Mouse (Mus musculus): ENCODE results near the gene A930009A15Rik. TPM values are rescaled to one million over a fixed set of nuclear protein-coding genes. Genes with fewer than 3 reads are reported as not detected.

A930009A15Rik gene
- polyA plus RNA-seq (2015; fragmentation: Nextera tagmentation; extraction: Ambion mirVana) = 0.61 and 0.69 TPM in 2 replicates

GRCm38 (mm10) chr10:115569712-115570491 lies at the start of gene A930009A15Rik:
Gene A930009A15Rik, plus strand, starts transcription at chr10:115569986.
- 42% methylated on average over 15 of the region's 15 CpGs for WGBS
- H3K27ac ChIP-seq = peak within 1 kb of the TSS; percentile 53
- peak within 1 kb of the TSS; percentile 22 for H3K4me2 ChIP-seq (replicated peaks)

GRCm38 (mm10) chr10:115520200-115521080 lies 49.3 kb upstream of the A930009A15Rik start:
- 28% methylated on average over 17 of the region's 17 CpGs for WGBS
- Histone ChIP-seq H3K9ac (replicated peaks) (no peak overlapping the region), H3K27me3 (peaks cover 8% of the 10 kb centered on the region; the same call in 1 of the 2 replicates), H3K4me2 (replicated peaks) (no peak overlapping the region), H3K36me3 (no peaks in the 10 kb centered on the region), H3K4me3 (replicated peaks) (no peak overlapping the region), H3K9me3 (no peaks in the 10 kb centered on the region), H3K27ac (no peak overlapping the region), H3K4me1 (replicated peaks) (0 out of 2 replicates have a peak, but pooled peaks cover 9% of the 10 kb centered on the region)
- no peak for ATAC-seq

More at GRCm38 (mm10) chr10:115569712-115570491, at the start of gene A930009A15Rik:
- Histone ChIP-seq H3K9ac (replicated peaks) (no peak within 1 kb of the TSS), H3K4me1 (replicated peaks) (peaks cover 24% of the 10 kb centered on the region), H3K36me3 (no peaks in the 10 kb centered on the region), H3K9me3 (0 out of 2 replicates have a peak, but pooled peaks cover 3% of the 10 kb centered on the region), H3K27me3 (no peaks in the 10 kb centered on the region; the same call in 1 of the 2 replicates), H3K4me3 (replicated peaks) (no peak within 1 kb of the TSS)
- ATAC-seq = peak; percentile 41; the same call in 1 of the 2 replicates

- Histone ChIP-seq H3K27me3 (peaks cover 8% of the 10 kb centered on the region; the same call in 1 of the 2 replicates), H3K27ac (no peak overlapping the region), H3K4me1 (replicated peaks) (0 out of 2 replicates have a peak, but pooled peaks cover 9% of the 10 kb centered on the region), H3K4me3 (replicated peaks) (no peak overlapping the region), H3K9ac (replicated peaks) (no peak overlapping the region), H3K9me3 (no peaks in the 10 kb centered on the region), H3K4me2 (replicated peaks) (no peak overlapping the region), H3K36me3 (no peaks in the 10 kb centered on the region)
- ATAC-seq = no peak
- 6% methylated on average over 4 of the region's 4 CpGs for WGBS
Observed at GRCm38 (mm10) chr10:115521081-115521451, 48.7 kb upstream of the A930009A15Rik start.

- no peak for ATAC-seq
- Histone ChIP-seq H3K4me3 (replicated peaks) (no peak overlapping the region), H3K4me1 (replicated peaks) (no peaks in the 10 kb centered on the region), H3K27me3 (no peaks in the 10 kb centered on the region), H3K9me3 (no peaks in the 10 kb centered on the region), H3K4me2 (replicated peaks) (no peak overlapping the region), H3K27ac (no peak overlapping the region), H3K36me3 (no peaks in the 10 kb centered on the region), H3K9ac (replicated peaks) (no peak overlapping the region)
- 80% methylated on average over 4 of the region's 4 CpGs for WGBS
Observed at GRCm38 (mm10) chr10:115528892-115529291, 40.9 kb upstream of the A930009A15Rik start.

- WGBS = 83% methylated on average over 12 of the region's 12 CpGs
- Histone ChIP-seq H3K36me3 (no peaks in the 10 kb centered on the region), H3K9ac (replicated peaks) (no peak overlapping the region), H3K27ac (no peak overlapping the region), H3K27me3 (no peaks in the 10 kb centered on the region), H3K4me3 (replicated peaks) (no peak overlapping the region), H3K9me3 (no peaks in the 10 kb centered on the region; the same call in 1 of the 2 replicates), H3K4me2 (replicated peaks) (no peak overlapping the region), H3K4me1 (replicated peaks) (no peaks in the 10 kb centered on the region)
- no peak for ATAC-seq
Observed at GRCm38 (mm10) chr10:115529768-115530167, 40.0 kb upstream of the A930009A15Rik start.

- Histone ChIP-seq H3K4me2 (replicated peaks) (no peak overlapping the region), H3K36me3 (no peaks in the 10 kb centered on the region), H3K4me1 (replicated peaks) (no peaks in the 10 kb centered on the region), H3K9ac (replicated peaks) (no peak overlapping the region), H3K9me3 (no peaks in the 10 kb centered on the region; the same call in 1 of the 2 replicates), H3K27me3 (no peaks in the 10 kb centered on the region), H3K4me3 (replicated peaks) (no peak overlapping the region), H3K27ac (no peak overlapping the region)
- no peak for ATAC-seq
- WGBS = 85% methylated on average over 2 of the region's 2 CpGs
Observed at GRCm38 (mm10) chr10:115530746-115531145, 39.0 kb upstream of the A930009A15Rik start.

GRCm38 (mm10) chr10:115542917-115543316 lies 26.9 kb upstream of the A930009A15Rik start:
- H3K4me2 ChIP-seq (replicated peaks) = no peak overlapping the region
- no peaks in the 10 kb centered on the region for H3K36me3 ChIP-seq
- ATAC-seq = no peak
- H3K9me3 ChIP-seq = no peaks in the 10 kb centered on the region
- H3K27me3 ChIP-seq = no peaks in the 10 kb centered on the region
- H3K27ac ChIP-seq = no peak overlapping the region
- H3K4me1 ChIP-seq (replicated peaks) = no peaks in the 10 kb centered on the region
- H3K9ac ChIP-seq (replicated peaks) = no peak overlapping the region
- 88% methylated on average over 6 of the region's 6 CpGs for WGBS
- no peak overlapping the region for H3K4me3 ChIP-seq (replicated peaks)

- H3K4me2 ChIP-seq (replicated peaks) = no peak overlapping the region
- H3K9ac ChIP-seq (replicated peaks) = no peak overlapping the region
- no peak overlapping the region for H3K27ac ChIP-seq
- H3K9me3 ChIP-seq = no peaks in the 10 kb centered on the region
- WGBS = 37% methylated on average over 7 of the region's 7 CpGs
- no peaks in the 10 kb centered on the region for H3K36me3 ChIP-seq
- H3K4me1 ChIP-seq (replicated peaks) = no peaks in the 10 kb centered on the region
- 0 out of 2 replicates have a peak, but pooled peaks cover 1% of the 10 kb centered on the region for H3K27me3 ChIP-seq
- H3K4me3 ChIP-seq (replicated peaks) = no peak overlapping the region
- no peak for ATAC-seq
Observed at GRCm38 (mm10) chr10:115550253-115550652, 19.5 kb upstream of the A930009A15Rik start.

GRCm38 (mm10) chr10:115551069-115551468 lies 18.7 kb upstream of the A930009A15Rik start:
- no peak for ATAC-seq
- Histone ChIP-seq H3K4me3 (replicated peaks) (no peak overlapping the region), H3K36me3 (no peaks in the 10 kb centered on the region), H3K27me3 (peaks cover 9% of the 10 kb centered on the region; the same call in 1 of the 2 replicates), H3K9me3 (no peaks in the 10 kb centered on the region), H3K27ac (no peak overlapping the region), H3K4me2 (replicated peaks) (no peak overlapping the region), H3K4me1 (replicated peaks) (no peaks in the 10 kb centered on the region), H3K9ac (replicated peaks) (no peak overlapping the region)
- WGBS = 83% methylated on average over 3 of the region's 3 CpGs

GRCm38 (mm10) chr10:115553352-115554113 lies 16.3 kb upstream of the A930009A15Rik start:
- 42% methylated on average over 11 of the region's 11 CpGs for WGBS
- Histone ChIP-seq H3K9me3 (no peaks in the 10 kb centered on the region), H3K4me2 (replicated peaks) (no peak overlapping the region), H3K4me3 (replicated peaks) (no peak overlapping the region), H3K9ac (replicated peaks) (no peak overlapping the region), H3K4me1 (replicated peaks) (peaks cover 7% of the 10 kb centered on the region), H3K27me3 (peaks cover 12% of the 10 kb centered on the region; the same call in 1 of the 2 replicates), H3K36me3 (no peaks in the 10 kb centered on the region), H3K27ac (no peak overlapping the region)
- ATAC-seq = peak; percentile 60

GRCm38 (mm10) chr10:115555191-115555765 lies 14.5 kb upstream of the A930009A15Rik start:
- Histone ChIP-seq H3K4me2 (replicated peaks) (no peak overlapping the region), H3K4me3 (replicated peaks) (no peak overlapping the region), H3K9ac (replicated peaks) (no peak overlapping the region), H3K9me3 (no peaks in the 10 kb centered on the region), H3K27ac (no peak overlapping the region), H3K4me1 (replicated peaks) (peaks cover 7% of the 10 kb centered on the region), H3K27me3 (peaks cover 14% of the 10 kb centered on the region; the same call in 1 of the 2 replicates), H3K36me3 (no peaks in the 10 kb centered on the region)
- 62% methylated on average over 2 of the region's 2 CpGs for WGBS
- ATAC-seq = no peak

Data from midbrain, embryonic 13.5 days (tissue).